Mouse (Mus musculus) monocyte, adult 5-6 weeks (primary cell): ENCODE results near the gene Cdk19. TPM values are rescaled to one million over a fixed set of nuclear protein-coding genes. Genes with fewer than 3 reads are reported as not detected.

Source experiments
- ATAC-seq: fragments of 153-309, 156-312 bp; replicated peaks from 2 replicates; pipeline ENCODE4 v1.8.0; 2017; ENCODE audit warnings: mild to moderate bottlenecking; ENCODE audit not compliant: low TSS enrichment, insufficient number of reproducible peaks, severe bottlenecking, poor library complexity, low FRiP score
- total RNA-seq: library from RNA; stranded (forward); fragments of 200-1000, 200-491, 200-594 nt; gene quantifications from 3 replicates; pipeline ENCODE4 v1.2.3, GENCODE M21; 2017

Cdk19 gene
- total RNA-seq, 1 experiment from 2014 or later: 36.1 TPM

- ATAC-seq: no peak
These were observed 8.1 kb downstream of the Cdk19 start for GRCm38 (mm10) chr10:40347461-40347954.

GRCm38 (mm10) chr10:40348566-40349536 is 9.5 kb downstream of the Cdk19 start:
- peak; percentile 91 for ATAC-seq

- peak; percentile 3; the same call in 1 of the 2 replicates for ATAC-seq
These were observed 10.3 kb downstream of the Cdk19 start for GRCm38 (mm10) chr10:40349631-40350177.

- ATAC-seq: no peak
These were observed 11.0 kb downstream of the Cdk19 start for GRCm38 (mm10) chr10:40350245-40350932.

GRCm38 (mm10) chr10:40351156-40351555 is 11.8 kb downstream of the Cdk19 start:
- ATAC-seq: no peak

- no peak for ATAC-seq
These were observed 14.7 kb downstream of the Cdk19 start for GRCm38 (mm10) chr10:40354081-40354480.

GRCm38 (mm10) chr10:40354556-40354955 is 15.2 kb downstream of the Cdk19 start:
- no peak for ATAC-seq

- no peak; the same call in 1 of the 2 replicates for ATAC-seq
These were observed 18.8 kb downstream of the Cdk19 start for GRCm38 (mm10) chr10:40358166-40358565.

GRCm38 (mm10) chr10:40359131-40359530 is 19.8 kb downstream of the Cdk19 start:
- ATAC-seq: no peak

GRCm38 (mm10) chr10:40363004-40363403 is 23.6 kb downstream of the Cdk19 start:
- no peak for ATAC-seq

GRCm38 (mm10) chr10:40364642-40365361 is 25.4 kb downstream of the Cdk19 start:
- ATAC-seq: no peak

- no peak for ATAC-seq
These were observed 26.6 kb downstream of the Cdk19 start for GRCm38 (mm10) chr10:40365991-40366390.

- ATAC-seq: no peak
These were observed 29.2 kb downstream of the Cdk19 start for GRCm38 (mm10) chr10:40368516-40368915.

GRCm38 (mm10) chr10:40370156-40370555 is 30.8 kb downstream of the Cdk19 start:
- ATAC-seq: no peak

GRCm38 (mm10) chr10:40371184-40371913 is 32.0 kb downstream of the Cdk19 start:
- no peak for ATAC-seq

GRCm38 (mm10) chr10:40371914-40372675 is 32.7 kb downstream of the Cdk19 start:
- ATAC-seq: peak; percentile 87

GRCm38 (mm10) chr10:40373749-40374148 is 34.4 kb downstream of the Cdk19 start:
- no peak for ATAC-seq
